Mouse (Mus musculus): ENCODE measurements at regions not wholly inside any gene's neighbourhood (a gene's known extent, or its start where the extent isn't known, plus 50 kb on each side); places are given as distances from the start of the nearest gene placed in this dataset.
"Not testable (repeated sequence)": the region's sequence is repeated elsewhere in the genome, so short reads cannot be mapped to it uniquely, and the experiment has no call there.

- ATAC-seq (replicated peaks; ENCODE audit: poor library complexity), result no peak
Observed at GRCm38 (mm10) chr16:79313301-79313700, 222.4 kb upstream of the Tmprss15 start.

- ATAC-seq (replicated peaks; ENCODE audit: poor library complexity), result no peak
Observed at GRCm38 (mm10) chr16:79312702-79313101, 221.8 kb upstream of the Tmprss15 start.

GRCm38 (mm10) chr16:79308541-79308940, 217.6 kb upstream of the Tmprss15 start:
- ATAC-seq (replicated peaks; ENCODE audit: poor library complexity), result no peak

- ATAC-seq (replicated peaks; ENCODE audit: poor library complexity), result not testable (repeated sequence)
Observed at GRCm38 (mm10) chr16:79296621-79297020, 205.7 kb upstream of the Tmprss15 start.

GRCm38 (mm10) chr16:79279006-79279405, 188.1 kb upstream of the Tmprss15 start:
- no peak for ATAC-seq (replicated peaks; ENCODE audit: poor library complexity)

GRCm38 (mm10) chr16:79256525-79256924, 165.6 kb upstream of the Tmprss15 start:
- no peak for ATAC-seq (replicated peaks; ENCODE audit: poor library complexity)

GRCm38 (mm10) chr16:79256084-79256483, 165.2 kb upstream of the Tmprss15 start:
- ATAC-seq (replicated peaks; ENCODE audit: poor library complexity), result no peak

- no peak for ATAC-seq (replicated peaks; ENCODE audit: poor library complexity)
Observed at GRCm38 (mm10) chr16:79240857-79241491, 150.1 kb upstream of the Tmprss15 start.

- ATAC-seq (replicated peaks; ENCODE audit: poor library complexity), result no peak
Observed at GRCm38 (mm10) chr16:79240191-79240590, 149.3 kb upstream of the Tmprss15 start.

- ATAC-seq (replicated peaks; ENCODE audit: poor library complexity), result no peak
Observed at GRCm38 (mm10) chr16:79191196-79191595, 100.3 kb upstream of the Tmprss15 start.

GRCm38 (mm10) chr16:79186471-79186870, 95.6 kb upstream of the Tmprss15 start:
- no peak for ATAC-seq (replicated peaks; ENCODE audit: poor library complexity)

- ATAC-seq (replicated peaks; ENCODE audit: poor library complexity), result no peak
Observed at GRCm38 (mm10) chr16:79182474-79182873, 91.6 kb upstream of the Tmprss15 start.

GRCm38 (mm10) chr16:79177299-79177999, 86.6 kb upstream of the Tmprss15 start:
- no peak for ATAC-seq (replicated peaks; ENCODE audit: poor library complexity)

GRCm38 (mm10) chr16:79176832-79177243, 85.9 kb upstream of the Tmprss15 start:
- no peak for ATAC-seq (replicated peaks; ENCODE audit: poor library complexity)

- peak; percentile 87 for ATAC-seq (replicated peaks; ENCODE audit: poor library complexity)
Observed at GRCm38 (mm10) chr16:79168193-79168592, 77.3 kb upstream of the Tmprss15 start.

GRCm38 (mm10) chr16:79142813-79143212, 51.9 kb upstream of the Tmprss15 start:
- no peak for ATAC-seq (replicated peaks; ENCODE audit: poor library complexity)

All from megakaryocyte progenitor cell, adult 5-6 weeks (primary cell).